Mouse (Mus musculus) right cerebral cortex, postnatal 4 days (tissue): ENCODE data around the gene Cdyl2.

Source experiments
- DNase-seq: peaks from one replicate; pipeline ENCODE4 v3.0.0-alpha.2; 2022

Gene Cdyl2

GRCm38 (mm10) chr8:116528736-116529135 is 204.1 kb downstream of the Cdyl2 start:
- no peak for DNase-seq

- DNase-seq: no peak
Observed at GRCm38 (mm10) chr8:116524915-116525314, 207.9 kb downstream of the Cdyl2 start.
